Mouse (Mus musculus) embryonic fibroblast, embryonic 13.5 days (primary cell): ENCODE measurements around the gene Cd7.

Source experiments
- CTCF ChIP-seq: IDR thresholded peaks from 2 replicates; pipeline ENCODE4 v1.5.1; 2011; ENCODE audit warnings: mild to moderate bottlenecking, control low read depth, low read length, moderate library complexity, borderline replicate concordance; ENCODE audit not compliant: insufficient read depth
- POLR2A ChIP-seq: IDR thresholded peaks from 2 replicates; pipeline ENCODE4 v1.6.1; 2011; ENCODE audit warnings: low read depth, mild to moderate bottlenecking, control low read depth, low read length, moderate library complexity

- TF ChIP-seq POLR2A (no peak), CTCF (no peak)
Measured at GRCm38 (mm10) chr11:121049840-121050239, 10.6 kb upstream of the Cd7 start.
